Mouse (Mus musculus) embryonic facial prominence, embryonic 14.5 days (tissue): Measurements from ENCODE around the gene Col9a3. TPM values are rescaled to one million over a fixed set of nuclear protein-coding genes. Genes with fewer than 3 reads are reported as not detected.
A peak's percentile ranks its signal among the peaks of the same experiment; 100 is the strongest.

Experiments used
- ATAC-seq: fragments of 200-750 bp; cut with Nextera tagmentation; 2 replicates; pipeline ENCODE4 v1.8.0; 2017; ENCODE audit warnings: low read depth, moderate number of reproducible peaks, moderate TSS enrichment
- DNase-seq: peaks from one replicate; pipeline ENCODE4 v3.0.0-alpha.2; 2015; ENCODE audit warnings: low spot score
- H3K27ac ChIP-seq: fragments of 300-500 bp; sonication (generic); replicated peaks from 2 replicates; pipeline ENCODE4 v1.5.1; 2014; ENCODE audit warnings: low read depth, mild to moderate bottlenecking, low read length, moderate library complexity
- H3K27me3 ChIP-seq: fragments of 300-500 bp; sonication (generic); replicated peaks from 2 replicates; pipeline ENCODE4 v1.6.1; 2014; ENCODE audit warnings: low read length; ENCODE audit not compliant: control insufficient read depth, insufficient read depth
- H3K36me3 ChIP-seq: fragments of 300-500 bp; sonication (generic); 2 replicates; pipeline ENCODE4 v1.6.1; 2014; ENCODE audit warnings: low read length, mixed read lengths; ENCODE audit not compliant: control insufficient read depth, insufficient read depth
- H3K4me1 ChIP-seq: fragments of 300-500 bp; sonication (generic); 2 replicates; pipeline ENCODE4 v1.6.1; 2014; ENCODE audit warnings: antibody characterized with exemption, low read length; ENCODE audit not compliant: control insufficient read depth, insufficient read depth
- H3K4me2 ChIP-seq: fragments of 300-500 bp; sonication (generic); 2 replicates; pipeline ENCODE4 v1.6.1; 2014; ENCODE audit warnings: low read depth, mild to moderate bottlenecking, low read length, moderate library complexity, mixed read lengths
- H3K4me3 ChIP-seq: fragments of 300-500 bp; sonication (generic); 2 replicates; pipeline ENCODE4 v1.5.1; 2014; ENCODE audit warnings: low read depth, mild to moderate bottlenecking, low read length
- H3K9ac ChIP-seq: fragments of 300-500 bp; sonication (generic); 2 replicates; pipeline ENCODE4 v1.6.1; 2014; ENCODE audit warnings: low read depth, mild to moderate bottlenecking, low read length, moderate library complexity, mixed read lengths
- H3K9me3 ChIP-seq: fragments of 300-500 bp; sonication (generic); 2 replicates; pipeline ENCODE4 v1.6.1; 2016; ENCODE audit warnings: low read length; ENCODE audit not compliant: control insufficient read depth
- WGBS: fragments of 180-500 bp; shearing (Covaris S2); extraction: QIAGEN DNeasy Blood & Tissue Kit; methylation state at CpG from one replicate; pipeline ENCODE4 v1.1.7; 2014; 5-methylcytosine and 5-hydroxymethylcytosine counted together
- polyA plus RNA-seq: library from polyadenylated mRNA; unstranded; fragments of >200 nt; fragmentation: Nextera tagmentation; extraction: Ambion mirVana; gene quantifications from 2 replicates; pipeline ENCODE4 v1.2.1, GENCODE M21; 2014

Gene Col9a3
- polyA plus RNA-seq, 1 experiment from 2014 or later = 164 TPM

DNA sequence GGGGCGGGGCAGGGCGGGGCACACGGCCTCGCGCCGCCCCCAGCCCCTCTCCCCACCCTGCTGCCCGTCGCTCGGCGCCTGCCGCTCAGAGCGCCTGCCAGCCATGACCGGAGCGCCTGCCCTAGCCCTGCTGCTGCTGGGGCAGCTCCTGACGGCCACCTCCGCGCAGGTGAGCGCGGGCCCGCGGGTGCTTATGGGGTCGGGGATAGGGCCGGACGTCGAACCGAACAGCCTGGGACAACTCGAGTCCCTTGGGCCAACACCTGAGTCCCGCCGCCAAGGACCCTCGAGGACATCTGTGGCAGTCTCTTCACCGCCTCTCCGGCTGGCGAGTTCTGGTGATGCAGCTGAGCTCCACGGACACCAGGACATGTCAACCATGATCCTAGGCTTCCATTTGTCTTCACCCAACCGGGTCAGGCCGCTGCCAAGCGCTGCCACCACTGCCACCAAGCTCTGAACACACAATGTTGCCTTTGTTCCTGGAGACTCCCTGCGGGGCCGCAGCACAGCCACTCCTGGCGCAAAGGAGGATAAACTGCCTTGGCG lies 641 bp downstream of the Col9a3 start:
- H3K9ac ChIP-seq = peak overlapping the region; percentile 61
- no peaks in the 10 kb centered on the region for H3K9me3 ChIP-seq
- 1% methylated on average over 33 of the region's 41 CpGs for WGBS
- peak overlapping the region; percentile 59 for H3K4me2 ChIP-seq
- 0 out of 2 replicates have a peak, but pooled peaks cover 5% of the 10 kb centered on the region for H3K27me3 ChIP-seq
- peaks cover 20% of the 10 kb centered on the region for H3K4me1 ChIP-seq
- H3K27ac ChIP-seq = peak overlapping the region; percentile 86
- DNase-seq (peak; percentile 24), ATAC-seq (peak; percentile 70)
- H3K4me3 ChIP-seq = peak overlapping the region; percentile 42
- peaks cover 23% of the 10 kb centered on the region for H3K36me3 ChIP-seq

DNA sequence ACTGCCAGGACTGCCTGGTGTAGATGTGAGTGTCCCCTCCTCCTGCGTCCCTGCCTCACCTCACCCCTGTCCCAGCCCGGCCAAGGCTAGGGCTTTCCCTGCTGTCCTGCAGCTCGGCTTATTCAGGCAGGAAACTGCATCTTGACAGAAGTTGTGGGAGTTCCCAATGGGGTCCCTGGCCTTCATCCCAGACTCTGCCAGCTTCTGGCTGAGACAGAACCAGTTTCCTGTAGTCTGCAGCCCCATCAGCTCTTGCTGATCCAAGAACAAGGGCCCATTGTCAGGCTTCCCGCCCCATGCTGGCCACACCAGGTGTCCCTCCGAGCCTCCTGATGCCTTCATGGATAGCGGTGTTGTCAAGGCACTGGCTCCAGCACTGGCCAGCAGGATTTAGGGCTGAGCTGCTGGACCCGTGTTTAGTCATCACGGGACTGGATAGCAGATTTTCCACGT lies 3.0 kb downstream of the Col9a3 start:
- peak; percentile 61 for DNase-seq
- H3K9me3 ChIP-seq = no peaks in the 10 kb centered on the region
- H3K4me1 ChIP-seq = peaks cover 20% of the 10 kb centered on the region
- 0 out of 2 replicates have a peak, but pooled peaks cover 5% of the 10 kb centered on the region for H3K27me3 ChIP-seq
- H3K36me3 ChIP-seq = no peaks in the 10 kb centered on the region; the same call in 1 of the 2 replicates
- 10% methylated on average over 8 of the region's 9 CpGs for WGBS
- peak overlapping the region; percentile 86 for H3K27ac ChIP-seq
- peak overlapping the region; percentile 42 for H3K4me3 ChIP-seq
- H3K4me2 ChIP-seq = peak overlapping the region; percentile 59
- ATAC-seq = no peak; the same call in 1 of the 2 replicates
- peak overlapping the region; percentile 61 for H3K9ac ChIP-seq

DNA sequence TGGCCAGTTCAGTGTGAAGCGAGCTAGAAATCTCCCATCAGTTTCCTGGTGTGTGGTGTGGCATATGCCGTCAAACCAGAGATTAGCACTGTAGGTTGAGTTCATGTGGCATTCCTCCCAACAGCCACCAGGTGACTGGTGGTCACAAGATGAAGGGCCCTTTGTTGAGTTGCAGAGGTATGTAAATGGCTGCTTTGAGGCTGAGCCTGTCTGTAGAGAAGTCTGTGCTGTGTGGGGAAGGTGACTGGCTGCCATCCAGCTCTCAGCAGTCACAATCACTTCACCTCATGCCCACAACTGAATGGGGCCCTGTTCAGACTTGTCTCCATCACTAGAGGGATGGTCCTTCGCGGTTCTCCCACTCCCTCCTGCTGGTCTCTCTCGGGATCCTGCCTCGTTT lies 7.2 kb downstream of the Col9a3 start:
- 43% methylated on average over 6 of the region's 6 CpGs for WGBS
- H3K9me3 ChIP-seq = no peaks in the 10 kb centered on the region
- H3K9ac ChIP-seq = no peak overlapping the region
- peaks cover 7% of the 10 kb centered on the region for H3K4me1 ChIP-seq
- no peak overlapping the region for H3K4me2 ChIP-seq
- no peaks in the 10 kb centered on the region; the same call in 1 of the 2 replicates for H3K36me3 ChIP-seq
- no peaks in the 10 kb centered on the region for H3K27me3 ChIP-seq
- ATAC-seq (peak; percentile 69), DNase-seq (peak; percentile 72)
- H3K27ac ChIP-seq = peak overlapping the region; percentile 50
- H3K4me3 ChIP-seq = no peak overlapping the region

DNA sequence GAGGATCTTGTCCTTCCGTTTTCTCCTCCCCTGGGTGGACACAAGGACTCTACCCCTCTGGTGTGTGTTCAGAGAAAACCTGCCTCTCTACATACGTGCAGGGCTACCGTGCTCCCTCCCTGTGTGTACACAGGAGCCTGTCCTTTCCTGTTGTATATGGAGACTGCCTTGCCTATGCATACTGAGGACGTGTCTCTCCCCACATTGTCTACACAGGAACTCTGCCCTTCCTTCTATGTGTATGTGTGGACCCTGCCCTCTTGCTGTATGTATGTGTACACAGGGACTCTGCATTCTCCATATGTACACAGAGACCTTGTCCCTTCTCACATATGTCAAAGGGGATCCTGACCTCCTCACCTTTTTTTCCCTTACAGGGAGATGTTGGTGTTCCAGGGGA lies 12.7 kb downstream of the Col9a3 start:
- H3K27ac ChIP-seq = 0 out of 2 replicates have a peak overlapping the region, but pooled peaks have one; percentile 10
- no peaks in the 10 kb centered on the region for H3K9me3 ChIP-seq
- 72% methylated on average over 4 of the region's 4 CpGs for WGBS
- H3K9ac ChIP-seq = no peak overlapping the region
- no peak overlapping the region for H3K4me3 ChIP-seq
- H3K4me1 ChIP-seq = no peaks in the 10 kb centered on the region
- H3K27me3 ChIP-seq = no peaks in the 10 kb centered on the region
- ATAC-seq (no peak), DNase-seq (no peak)
- no peaks in the 10 kb centered on the region; the same call in 1 of the 2 replicates for H3K36me3 ChIP-seq
- H3K4me2 ChIP-seq = no peak overlapping the region

DNA sequence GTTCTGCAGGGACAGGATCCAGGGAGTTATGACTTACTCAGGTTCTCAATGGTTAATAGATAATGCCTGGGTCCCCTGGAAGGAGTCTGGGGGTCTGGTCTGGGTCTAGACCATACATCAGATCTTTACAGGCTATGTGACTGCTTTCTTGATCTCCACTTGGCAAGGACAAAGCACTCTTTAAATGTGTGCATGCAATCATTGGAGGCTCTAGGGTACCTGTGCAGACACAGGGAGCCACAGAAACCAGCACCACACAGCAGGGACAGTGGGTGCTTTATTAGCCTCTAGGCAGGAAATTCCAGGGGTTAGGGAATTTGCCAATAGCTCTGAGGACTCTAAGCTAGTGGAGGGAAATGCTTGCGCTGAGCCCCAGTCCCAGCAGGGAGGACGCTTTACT lies 14.3 kb downstream of the Col9a3 start:
- Histone ChIP-seq H3K36me3 (no peaks in the 10 kb centered on the region), H3K9ac (no peak overlapping the region), H3K4me3 (no peak overlapping the region), H3K27ac (no peak overlapping the region; the same call in 1 of the 2 replicates), H3K9me3 (no peaks in the 10 kb centered on the region), H3K4me2 (no peak overlapping the region), H3K27me3 (no peaks in the 10 kb centered on the region), H3K4me1 (no peaks in the 10 kb centered on the region)
- ATAC-seq = peak; percentile 42
- 56% methylated on average over 2 of the region's 2 CpGs for WGBS
- DNase-seq = peak; percentile 20

DNA sequence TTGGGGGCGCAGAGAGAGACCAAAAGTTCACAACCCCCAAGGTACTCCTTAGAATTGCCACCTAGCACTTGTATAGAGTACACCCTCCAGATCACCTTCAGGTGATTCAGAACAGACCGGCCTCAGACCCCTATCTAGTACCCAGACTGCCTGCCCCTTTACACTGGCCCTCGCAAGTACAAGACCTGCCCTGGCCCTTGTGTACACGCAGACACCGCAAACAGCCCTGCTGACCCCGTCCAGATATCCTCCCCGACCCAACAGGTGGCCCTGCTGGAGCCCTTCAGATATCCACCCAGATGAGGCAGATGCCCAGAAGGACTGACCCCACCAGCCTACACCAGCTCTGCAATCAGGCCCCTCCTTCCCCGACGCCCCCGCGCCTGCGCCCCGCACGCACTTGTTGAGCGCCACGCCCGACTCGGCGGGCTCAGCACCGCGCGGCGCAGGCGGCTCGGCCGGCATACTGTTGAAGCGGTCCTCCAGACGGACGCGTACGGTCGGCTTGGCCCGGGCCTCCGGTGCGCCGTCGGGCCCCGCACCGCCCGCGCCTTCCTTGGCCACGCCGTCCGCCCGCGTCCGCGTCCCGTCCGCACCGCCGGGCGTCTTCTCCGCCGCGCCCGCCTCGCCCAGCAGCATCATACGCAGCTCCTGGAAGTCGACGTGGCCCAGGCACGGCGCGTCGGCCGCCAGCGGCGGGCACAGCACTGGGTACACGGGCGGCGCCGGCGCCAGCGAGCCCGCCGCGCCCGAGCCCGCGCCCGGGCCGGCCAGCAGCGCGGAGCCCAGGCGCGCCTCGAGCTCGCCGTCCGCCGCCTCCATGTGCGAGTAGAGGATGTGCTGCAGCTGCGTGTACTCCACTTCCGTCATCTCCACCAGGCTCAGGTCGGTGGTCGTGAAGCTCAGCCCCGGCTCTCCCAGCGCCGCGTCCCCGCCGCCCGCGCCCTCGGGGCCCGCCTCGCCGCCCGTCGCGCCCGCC lies 44.3 kb downstream of the Col9a3 start:
- peaks cover 55% of the 10 kb centered on the region for H3K27me3 ChIP-seq
- peak; percentile 53; the same call in 1 of the 2 replicates for ATAC-seq
- DNase-seq = no peak

DNA sequence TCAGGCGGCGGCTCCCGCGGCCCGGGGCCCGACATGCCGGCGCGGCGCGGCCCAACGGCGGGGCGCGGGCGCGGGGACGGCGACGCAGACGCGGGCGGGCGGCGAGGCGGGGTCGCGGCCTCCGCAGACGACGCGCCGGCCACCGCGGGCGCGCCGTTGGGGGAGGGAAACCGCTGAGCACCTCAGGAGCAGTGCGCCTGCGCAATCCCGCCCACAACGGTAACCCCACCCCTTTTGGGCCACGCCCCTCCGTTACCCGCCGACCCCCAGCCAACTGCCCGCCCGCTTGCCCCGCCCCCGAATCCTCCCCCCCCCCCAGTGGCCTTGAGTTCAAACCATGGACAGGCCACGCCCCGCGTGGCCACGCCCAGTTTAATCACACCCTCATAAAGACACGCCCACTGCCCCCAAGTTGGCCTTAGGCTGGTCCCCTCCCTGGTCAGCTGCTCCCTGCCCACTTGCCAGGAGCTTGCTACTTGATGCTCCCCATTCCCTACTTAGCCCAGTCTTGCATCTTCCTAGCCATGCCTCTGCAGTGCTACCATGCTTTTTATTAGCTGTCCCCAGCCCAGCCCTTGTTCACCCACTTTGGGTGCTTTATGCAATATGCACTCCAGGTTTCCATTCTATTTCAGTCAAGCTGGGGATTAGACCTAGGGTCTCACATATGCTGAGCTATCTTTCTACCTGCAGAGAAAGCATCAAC lies 45.1 kb downstream of the Col9a3 start, which contains the start of gene Tcfl5:
Gene Tcfl5, minus strand, starts transcription at position 154 of the 706 bp plus-strand sequence.
- 0 out of 2 replicates have a peak within 1 kb of the TSS, but pooled peaks have one; percentile 2 for H3K9ac ChIP-seq
- peak within 1 kb of the TSS; percentile 39 for H3K4me3 ChIP-seq
- H3K4me1 ChIP-seq = no peaks in the 10 kb centered on the region
- H3K36me3 ChIP-seq = no peaks in the 10 kb centered on the region
- peak within 1 kb of the TSS; percentile 51 for H3K4me2 ChIP-seq
- peaks cover 16% of the 10 kb centered on the region for H3K9me3 ChIP-seq
- 6% methylated on average over 7 of the region's 56 CpGs for WGBS
- no peak for ATAC-seq
- no peak within 1 kb of the TSS for H3K27ac ChIP-seq
- no peak for DNase-seq
- peaks cover 55% of the 10 kb centered on the region for H3K27me3 ChIP-seq

More for the DNA sequence above, 44.3 kb downstream of the Col9a3 start:
- H3K4me2 ChIP-seq = peak overlapping the region; percentile 51
- no peaks in the 10 kb centered on the region for H3K36me3 ChIP-seq
- peaks cover 16% of the 10 kb centered on the region for H3K9me3 ChIP-seq
- H3K9ac ChIP-seq = 0 out of 2 replicates have a peak overlapping the region, but pooled peaks have one; percentile 2
- no peaks in the 10 kb centered on the region for H3K4me1 ChIP-seq
- WGBS = 4% methylated on average over 38 of the region's 112 CpGs
- peak overlapping the region; percentile 39 for H3K4me3 ChIP-seq
- no peak overlapping the region for H3K27ac ChIP-seq

DNA sequence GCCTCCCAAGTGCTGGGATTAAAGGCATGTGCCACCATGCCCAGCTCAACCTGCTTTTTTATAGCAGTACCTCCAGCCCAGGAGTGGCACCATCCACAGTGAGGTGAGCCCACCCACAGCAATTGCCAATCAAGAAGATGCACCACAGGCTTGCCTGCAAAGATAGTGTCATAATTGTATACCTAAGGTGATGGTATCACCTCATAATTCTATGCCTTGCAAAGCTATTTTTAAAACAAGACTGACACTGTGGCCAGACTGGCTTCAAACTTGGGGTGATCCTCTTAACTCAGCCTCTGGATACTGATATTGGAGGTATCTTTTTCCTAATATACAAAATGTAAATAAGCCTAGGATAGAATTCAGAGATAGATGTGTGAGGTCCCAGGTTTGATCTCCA lies 46.0 kb downstream of the Col9a3 start:
- ATAC-seq (no peak), DNase-seq (no peak)
- Histone ChIP-seq H3K9ac (no peak overlapping the region), H3K36me3 (no peaks in the 10 kb centered on the region), H3K4me3 (no peak overlapping the region), H3K27me3 (peaks cover 55% of the 10 kb centered on the region), H3K9me3 (peaks cover 16% of the 10 kb centered on the region), H3K4me2 (no peak overlapping the region), H3K27ac (no peak overlapping the region), H3K4me1 (no peaks in the 10 kb centered on the region)
